Mouse (Mus musculus) right cerebral cortex, postnatal 25 days (tissue): ENCODE results near the gene Ccnl2.

Experiments used
- DNase-seq: peaks from one replicate; pipeline ENCODE4 v3.0.0; 2022

Ccnl2 gene

DNA sequence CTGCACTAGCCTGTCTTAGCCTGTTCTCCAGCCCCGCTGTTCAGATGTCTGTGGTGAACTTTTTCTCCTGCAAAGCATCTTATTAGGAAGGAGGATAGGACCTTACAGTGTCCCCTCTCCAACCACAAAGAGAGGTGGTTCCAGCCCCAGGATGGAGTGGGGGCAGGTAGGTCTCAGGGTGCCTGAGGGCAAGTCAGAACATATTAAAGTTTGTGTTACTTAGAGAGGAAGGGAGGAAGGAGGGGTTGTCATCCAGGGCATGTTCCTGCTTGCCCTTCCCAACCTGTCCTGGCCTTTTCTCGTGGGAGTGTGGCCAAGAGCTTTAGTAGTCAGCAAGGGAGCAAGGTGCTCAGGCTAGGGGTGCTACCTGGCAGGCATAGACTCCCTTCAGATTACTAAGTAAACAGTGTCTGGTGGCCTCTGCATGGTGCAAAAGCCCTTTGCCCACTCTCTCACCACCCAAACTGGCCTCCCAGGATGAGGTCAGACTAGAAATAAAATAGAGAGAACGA lies 21.6 kb upstream of the Ccnl2 start:
- DNase-seq = no peak

DNA sequence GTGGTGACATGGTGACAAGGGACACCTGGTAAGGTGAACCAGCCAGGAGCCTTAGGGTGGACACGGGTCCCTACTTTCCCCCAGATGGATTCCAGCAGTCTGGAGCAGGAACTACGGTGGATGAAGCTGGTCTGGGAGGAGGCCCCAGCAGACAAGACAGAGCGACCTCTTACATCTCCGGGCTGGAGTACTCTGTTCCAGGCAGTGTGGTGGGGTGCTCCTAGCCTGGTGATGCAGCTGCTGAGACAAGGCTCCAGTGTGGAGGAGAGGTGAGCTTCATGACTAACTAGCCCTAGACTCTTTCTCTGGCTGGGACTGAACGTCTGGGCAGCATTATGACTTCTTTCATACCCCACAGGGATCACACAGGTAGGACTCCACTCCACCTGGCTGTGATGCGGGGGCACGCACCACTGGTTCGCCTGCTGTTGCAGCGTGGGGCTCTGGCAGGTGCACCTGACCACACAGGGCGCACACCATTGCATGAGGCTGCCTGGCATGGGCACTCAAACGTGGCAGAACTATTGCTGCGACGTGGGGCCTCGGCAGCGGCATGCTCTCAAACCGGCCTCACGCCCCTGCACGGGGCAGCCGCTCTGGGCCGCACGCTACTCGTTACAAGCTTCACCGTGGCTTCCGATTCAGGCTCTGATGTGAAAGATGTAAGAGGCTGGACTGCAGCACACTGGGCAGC lies 20.9 kb upstream of the Ccnl2 start:
- DNase-seq = no peak

DNA sequence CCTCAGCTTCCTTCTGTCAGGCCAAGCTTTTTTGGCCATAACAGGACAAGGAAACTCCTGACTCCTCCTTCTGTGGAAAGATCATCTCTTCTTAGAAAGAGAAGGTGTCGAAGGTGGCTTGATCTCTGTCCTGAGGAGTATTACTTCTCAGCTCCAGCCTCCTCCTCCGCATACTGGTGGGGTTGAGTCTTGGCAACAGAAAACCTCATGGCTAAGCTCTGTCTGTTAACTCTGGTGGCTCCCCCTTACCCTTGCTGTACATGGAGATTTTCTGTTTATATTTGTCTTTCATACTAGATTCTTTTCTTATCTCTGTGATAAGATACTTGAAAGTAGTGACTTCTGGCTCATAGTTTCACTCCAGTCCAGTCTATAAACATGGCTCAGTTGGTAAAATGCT lies 18.6 kb upstream of the Ccnl2 start:
- no peak for DNase-seq

DNA sequence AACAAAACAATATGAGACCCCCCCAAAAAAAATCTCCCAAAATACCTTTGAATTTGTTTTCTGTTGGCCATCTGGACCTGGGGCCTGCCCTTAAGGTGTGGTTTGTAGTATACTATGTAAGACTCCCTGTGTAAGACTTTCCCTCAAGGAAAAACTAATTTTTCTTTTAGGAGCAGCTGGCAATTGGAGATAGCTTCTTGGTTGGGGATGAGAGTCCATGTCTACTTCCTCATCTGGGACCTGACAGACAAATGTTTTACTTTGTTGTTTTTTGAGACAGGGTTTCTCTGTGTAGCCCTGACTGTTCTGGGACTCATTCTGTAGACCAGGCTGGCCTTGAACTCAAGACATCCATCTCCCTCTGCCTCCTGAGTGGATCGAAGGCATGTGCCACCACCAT lies 10.2 kb upstream of the Ccnl2 start:
- DNase-seq = no peak

DNA sequence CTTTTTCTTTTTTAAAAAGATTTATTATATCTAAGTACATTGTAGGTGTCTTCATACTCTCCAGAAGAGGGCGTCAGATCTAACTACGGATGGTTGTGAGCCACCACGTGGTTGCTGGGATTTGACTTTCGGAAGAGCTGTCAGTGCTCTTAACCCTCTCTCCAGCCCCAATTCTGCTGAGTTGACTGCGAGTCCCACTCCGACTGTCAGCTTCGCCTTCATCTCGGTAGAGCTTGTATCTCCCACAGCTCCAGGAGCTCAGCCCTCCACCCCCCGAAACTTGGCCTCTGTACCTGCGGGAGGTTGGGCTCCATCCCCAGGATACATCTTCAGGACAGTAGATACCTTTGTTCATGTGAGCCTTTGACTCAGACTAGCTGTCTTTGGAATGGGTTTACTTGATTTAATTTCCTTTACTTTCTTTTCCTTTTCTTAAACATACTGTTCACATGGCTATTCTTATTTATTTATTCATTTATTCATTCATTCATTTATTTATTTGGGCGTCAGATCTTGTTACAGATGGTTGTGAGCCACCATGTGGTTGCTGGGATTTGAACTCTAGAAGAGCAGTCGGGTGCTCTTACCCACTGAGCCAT lies 9.4 kb upstream of the Ccnl2 start, which contains the start of gene Mrpl20:
Gene Mrpl20, plus strand, starts transcription at position 138 of the 599 bp plus-strand sequence.
- DNase-seq = no peak

DNA sequence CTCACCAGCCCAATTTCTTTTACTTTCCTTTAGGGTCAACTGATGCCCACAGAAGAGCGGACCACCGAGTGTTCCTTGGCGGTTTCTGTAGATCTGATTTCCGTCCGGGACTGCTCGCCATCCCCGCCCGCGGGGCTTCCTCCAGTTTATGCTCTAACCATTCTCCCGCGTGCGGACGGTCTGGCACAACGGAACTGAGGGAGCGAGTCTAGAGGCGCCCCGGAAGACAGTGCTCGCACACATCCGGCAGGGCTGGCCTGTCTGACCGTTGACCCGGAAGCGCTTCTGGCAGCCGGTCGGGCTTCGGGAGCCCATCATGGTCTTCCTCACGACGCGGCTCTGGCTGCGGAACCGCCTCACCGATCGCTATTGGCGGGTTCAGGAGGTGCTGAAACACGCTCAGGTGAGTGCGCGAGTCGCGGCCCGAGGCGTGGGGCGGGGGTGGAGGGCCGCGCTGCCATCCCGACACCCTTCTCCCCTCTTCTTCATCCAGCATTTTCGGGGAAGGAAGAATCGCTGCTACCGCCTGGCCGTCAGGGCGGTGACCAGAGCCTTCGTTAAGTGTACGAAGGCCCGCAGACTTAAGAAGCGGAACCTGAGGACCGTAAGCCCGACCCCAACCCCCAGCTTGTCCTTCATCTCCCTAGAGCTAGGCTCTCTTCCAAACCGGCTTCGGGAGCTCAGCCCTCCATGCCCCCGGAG lies 8.8 kb upstream of the Ccnl2 start:
- peak; percentile 94 for DNase-seq

DNA sequence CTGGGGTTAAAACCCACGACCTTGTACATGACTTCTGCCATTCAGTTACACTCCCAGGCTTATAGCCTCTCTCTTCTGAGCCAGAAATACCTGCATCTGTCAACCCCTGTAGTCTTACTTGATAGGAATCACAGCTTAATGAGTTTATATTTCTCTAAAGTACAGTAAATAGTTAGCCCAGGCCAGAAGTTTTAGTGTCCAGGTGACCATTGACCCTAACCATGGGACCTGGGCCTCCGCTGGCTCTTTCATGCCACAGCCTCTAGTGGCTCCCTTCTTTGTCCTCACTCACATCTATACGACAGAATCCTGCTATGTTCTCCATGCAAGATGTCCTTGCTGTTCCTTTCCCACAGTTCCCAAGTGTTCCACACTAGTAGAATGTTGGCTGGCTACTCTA lies 4.4 kb upstream of the Ccnl2 start:
- no peak for DNase-seq

DNA sequence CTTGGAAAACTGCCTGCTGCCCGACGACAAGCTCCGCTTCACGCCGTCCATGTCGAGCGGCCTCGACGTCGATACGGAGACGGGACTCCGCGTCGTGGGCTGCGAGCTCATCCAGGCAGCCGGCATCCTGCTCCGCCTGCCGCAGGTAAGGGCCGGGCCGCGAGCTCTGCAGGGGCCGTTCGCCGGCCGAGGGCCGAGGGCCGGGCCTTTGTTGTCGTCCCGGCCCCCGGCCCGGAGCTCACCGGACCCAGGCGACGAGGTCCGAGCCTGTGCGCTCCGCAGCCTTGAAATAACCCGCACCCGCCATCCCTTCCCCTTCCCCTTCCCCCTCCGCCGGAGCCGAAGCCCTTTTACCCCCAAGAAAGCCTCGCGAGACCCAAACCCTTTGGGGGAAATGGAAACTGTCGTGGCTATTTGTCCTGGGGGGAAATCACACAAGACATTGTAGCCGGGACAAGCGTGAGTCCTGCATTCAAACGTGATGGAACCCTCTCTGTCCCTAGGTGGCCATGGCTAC lies 434 bp downstream of the Ccnl2 start:
- no peak for DNase-seq

DNA sequence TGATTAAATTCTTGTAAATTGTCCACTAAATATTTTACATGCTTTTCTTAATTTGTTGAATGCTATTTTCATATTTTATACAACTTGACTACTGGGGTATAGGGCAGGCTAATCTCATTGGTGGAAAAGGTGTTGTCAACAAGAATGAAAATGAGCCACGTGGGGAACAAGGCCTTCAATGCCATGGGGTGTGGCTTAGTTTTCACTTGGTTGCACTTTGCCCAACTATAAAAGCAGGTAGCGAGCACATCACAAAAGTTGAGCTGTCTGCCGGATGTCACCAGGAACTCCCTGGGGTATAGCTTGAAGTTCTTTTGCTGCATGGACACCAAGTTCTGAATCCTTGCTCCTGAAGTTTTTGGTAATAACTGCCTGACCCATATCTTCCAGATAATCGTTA lies 5.2 kb downstream of the Ccnl2 start:
- DNase-seq = no peak

DNA sequence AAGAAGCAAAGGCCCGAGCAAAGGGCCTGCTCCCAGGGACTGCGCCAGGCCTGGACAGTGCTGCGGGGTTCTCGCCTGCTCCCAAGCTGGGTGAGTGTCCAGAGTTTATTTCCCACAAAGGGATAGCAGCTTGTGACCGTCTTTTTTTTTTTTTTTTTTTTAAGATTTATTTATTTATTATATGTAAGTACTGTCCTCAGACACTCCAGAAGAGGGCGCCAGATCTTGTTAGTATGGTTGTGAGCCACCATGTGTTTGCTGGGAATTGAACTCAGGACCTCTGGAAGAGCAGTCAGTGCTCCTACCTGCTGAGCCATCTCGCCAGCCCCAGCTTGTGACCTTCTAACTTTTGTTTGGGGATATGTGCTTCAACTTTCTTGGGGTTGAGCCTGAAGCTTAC lies 8.7 kb downstream of the Ccnl2 start:
- no peak for DNase-seq

DNA sequence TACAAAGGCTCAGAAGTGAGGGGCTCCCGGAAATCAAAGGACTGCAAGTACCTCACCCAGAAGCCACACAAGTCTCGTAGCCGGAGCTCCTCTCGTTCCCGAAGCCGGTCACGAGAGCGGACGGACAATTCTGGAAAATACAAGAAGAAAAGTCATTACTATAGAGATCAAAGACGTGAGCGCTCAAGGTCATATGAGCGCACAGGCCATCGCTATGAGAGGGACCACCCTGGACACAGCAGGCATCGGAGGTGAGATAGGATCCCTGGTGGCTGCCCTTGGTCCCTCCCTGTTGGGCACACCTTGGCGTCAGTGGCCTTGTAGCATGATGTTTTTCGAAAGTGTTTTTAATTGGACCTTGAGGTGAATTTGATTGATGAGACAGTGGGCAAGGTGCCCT lies 11.2 kb downstream of the Ccnl2 start:
- no peak for DNase-seq

DNA sequence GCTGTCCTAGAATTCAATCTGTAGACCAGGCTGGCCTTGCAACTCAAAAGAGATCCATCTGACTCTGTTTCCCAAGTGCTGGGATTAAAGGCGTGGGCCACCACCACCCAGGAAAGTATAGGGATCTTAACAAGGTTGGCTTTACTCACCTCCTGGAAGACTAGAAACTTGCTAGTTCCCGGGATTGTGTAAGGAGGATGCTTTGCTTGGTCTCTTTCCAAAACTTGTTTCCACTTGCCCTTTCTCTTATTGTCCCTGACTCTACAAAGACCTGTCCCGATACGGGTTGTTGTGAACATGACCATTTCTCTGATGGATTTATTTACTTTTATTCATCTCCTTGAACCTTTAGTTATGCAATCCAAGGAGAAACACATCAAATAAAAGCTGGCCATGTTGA lies 17.6 kb downstream of the Ccnl2 start:
- no peak for DNase-seq

DNA sequence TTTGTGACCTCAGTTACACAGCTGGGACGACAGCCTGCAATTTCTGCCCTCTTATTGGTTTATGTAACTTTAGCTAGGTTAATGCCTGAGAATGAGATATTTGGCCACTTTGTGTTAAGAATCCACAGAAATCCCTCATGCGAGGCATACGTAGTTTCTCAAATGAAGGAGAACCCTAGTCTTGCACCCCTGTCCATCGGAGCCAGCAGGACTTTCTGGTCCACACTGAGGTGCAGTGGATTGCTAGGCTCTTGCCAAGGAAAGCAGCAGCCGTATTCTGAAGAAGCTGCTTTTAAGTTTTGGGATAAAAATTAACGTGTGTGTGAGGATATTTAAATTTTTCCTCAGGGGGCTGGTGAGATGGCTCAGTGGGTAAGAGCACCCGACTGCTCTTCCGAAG lies 18.3 kb downstream of the Ccnl2 start:
- DNase-seq = no peak

DNA sequence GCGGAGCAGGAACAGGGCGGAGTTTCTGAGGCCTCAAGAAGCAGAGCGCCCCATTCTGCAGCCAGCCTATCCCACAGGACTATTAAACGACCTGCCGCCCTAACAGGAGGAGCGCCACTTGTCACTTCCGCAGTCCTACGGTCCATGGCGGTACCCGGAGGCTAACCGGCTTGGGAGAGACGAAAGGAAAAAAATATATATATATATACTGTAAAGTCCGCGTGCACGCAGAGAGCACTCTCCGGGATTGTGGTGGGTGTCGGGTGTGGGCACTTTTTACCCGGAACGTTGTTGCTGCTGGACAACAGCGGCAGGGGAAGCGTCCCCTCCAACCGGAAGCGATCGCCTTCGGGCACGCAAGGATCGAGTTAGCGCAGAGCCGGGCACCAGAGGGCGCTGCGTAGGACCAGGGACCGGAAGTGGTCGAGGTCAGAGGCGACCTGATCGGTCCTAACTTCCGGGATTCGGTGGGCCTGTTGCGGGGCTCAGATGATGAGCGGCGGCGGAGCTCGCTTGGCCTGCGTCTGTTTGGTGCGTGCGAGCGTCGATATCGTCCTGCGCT lies 19.0 kb downstream of the Ccnl2 start, which contains the start of gene Aurkaip1:
Gene Aurkaip1, plus strand, starts transcription at position 68 of the 562 bp plus-strand sequence.
- DNase-seq = peak; percentile 95

DNA sequence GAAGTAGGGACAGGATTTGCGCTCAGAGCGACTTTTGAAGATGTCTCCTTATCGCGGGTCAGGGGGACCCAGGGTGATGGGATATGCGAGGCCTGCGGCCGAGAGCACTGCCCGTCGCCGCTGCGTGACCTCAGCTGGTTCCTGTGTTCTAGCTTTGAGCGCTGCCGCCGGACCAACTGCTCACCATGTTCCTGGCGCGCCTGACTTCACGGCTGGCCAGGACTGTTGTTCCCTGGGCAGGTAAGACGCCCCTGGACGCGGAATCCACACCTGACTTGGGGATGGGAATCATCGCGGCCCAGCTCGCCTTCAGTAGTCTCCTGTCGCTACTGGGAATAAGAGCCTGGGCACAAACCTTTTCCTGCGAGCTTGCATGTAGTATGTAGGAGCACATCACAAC lies 19.5 kb downstream of the Ccnl2 start:
- no peak for DNase-seq

DNA sequence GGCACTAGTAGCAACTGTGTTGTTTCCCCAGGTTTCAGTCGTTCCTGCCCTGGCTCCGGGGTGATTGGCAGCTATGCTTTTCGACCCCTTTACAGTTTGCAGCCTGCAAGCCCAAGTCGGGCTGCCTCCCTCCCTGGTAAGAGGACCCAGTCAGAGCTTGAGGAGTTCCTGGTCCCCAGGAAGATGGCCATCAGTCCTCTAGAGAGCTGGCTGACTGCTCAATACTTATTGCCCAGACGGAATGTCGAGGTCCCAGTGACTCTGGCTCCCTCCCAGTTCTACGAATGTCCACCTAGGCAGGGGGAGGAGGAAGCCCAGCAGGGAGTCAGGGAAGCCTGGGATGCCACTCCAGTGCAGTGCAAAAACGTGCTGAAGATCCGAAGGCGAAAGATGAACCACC lies 20.0 kb downstream of the Ccnl2 start:
- no peak for DNase-seq

DNA sequence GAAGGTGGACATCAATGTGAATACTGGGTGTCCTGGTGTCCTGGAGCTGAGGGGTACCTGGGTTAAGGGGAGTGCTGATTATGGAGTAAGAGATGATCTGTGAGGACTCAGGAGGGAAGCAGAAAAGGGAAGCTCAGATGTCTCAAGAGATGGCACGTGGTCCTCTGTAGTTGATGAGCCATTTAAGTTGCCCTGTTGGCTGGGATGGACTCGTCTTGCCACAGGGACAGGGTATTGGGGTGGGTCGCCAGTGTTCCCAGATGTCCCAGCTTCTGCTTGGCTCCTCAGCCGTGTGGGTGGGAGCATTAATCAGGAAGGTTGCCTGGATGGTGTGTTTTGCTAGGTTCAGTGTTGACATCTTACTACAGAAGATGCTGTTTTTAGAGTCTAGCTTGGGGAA lies 20.9 kb downstream of the Ccnl2 start:
- DNase-seq = no peak

DNA sequence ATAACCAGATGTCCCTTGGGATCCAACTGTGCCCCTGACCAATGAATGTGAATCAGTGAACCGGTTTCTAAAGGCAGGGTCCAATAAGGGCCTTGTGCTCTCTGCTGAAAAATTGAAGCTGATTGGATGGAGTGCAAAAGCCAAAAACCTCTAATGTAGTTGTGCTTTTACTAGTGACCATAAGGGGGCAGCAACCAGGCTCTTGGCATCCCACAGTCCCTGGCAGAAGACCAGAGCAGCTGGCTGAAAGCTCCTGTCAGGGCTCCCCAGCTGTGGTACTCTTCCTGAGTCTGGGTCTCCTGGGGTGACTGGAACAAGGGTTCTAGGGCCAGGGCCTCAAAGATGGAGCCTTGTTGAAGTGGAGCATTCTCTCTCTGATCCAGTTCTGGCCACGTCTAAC lies 21.5 kb downstream of the Ccnl2 start:
- DNase-seq = peak; percentile 67

DNA sequence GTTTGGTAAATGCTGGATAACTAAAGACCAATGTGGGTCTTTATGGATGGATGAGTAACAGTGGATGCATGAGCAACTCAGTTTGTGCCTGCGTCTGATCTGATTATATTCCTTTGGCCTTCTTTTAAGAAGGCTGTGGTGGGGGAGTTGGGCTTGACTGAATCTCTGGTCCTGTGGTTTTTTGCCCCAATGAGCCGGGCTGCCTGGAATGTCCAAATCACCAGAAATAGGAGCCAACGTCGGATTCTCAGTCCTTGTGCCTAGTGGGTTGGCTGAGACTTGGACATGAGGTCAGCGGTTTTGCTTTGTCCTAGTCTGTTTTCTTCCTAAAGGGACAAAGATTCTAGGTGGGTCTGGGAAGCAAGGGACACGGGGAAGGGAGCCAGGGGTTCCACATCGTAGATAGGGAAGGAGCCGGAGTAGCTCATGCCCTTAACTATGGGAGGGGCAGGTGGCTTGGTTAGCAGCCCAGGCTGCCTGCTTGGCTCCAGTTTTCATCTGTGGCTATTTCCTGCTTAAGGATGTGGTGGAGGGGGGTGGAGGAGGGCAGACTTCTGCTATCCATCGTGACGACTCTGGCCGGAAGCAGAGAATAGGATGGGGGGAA lies 25.2 kb downstream of the Ccnl2 start:
- DNase-seq = no peak

DNA sequence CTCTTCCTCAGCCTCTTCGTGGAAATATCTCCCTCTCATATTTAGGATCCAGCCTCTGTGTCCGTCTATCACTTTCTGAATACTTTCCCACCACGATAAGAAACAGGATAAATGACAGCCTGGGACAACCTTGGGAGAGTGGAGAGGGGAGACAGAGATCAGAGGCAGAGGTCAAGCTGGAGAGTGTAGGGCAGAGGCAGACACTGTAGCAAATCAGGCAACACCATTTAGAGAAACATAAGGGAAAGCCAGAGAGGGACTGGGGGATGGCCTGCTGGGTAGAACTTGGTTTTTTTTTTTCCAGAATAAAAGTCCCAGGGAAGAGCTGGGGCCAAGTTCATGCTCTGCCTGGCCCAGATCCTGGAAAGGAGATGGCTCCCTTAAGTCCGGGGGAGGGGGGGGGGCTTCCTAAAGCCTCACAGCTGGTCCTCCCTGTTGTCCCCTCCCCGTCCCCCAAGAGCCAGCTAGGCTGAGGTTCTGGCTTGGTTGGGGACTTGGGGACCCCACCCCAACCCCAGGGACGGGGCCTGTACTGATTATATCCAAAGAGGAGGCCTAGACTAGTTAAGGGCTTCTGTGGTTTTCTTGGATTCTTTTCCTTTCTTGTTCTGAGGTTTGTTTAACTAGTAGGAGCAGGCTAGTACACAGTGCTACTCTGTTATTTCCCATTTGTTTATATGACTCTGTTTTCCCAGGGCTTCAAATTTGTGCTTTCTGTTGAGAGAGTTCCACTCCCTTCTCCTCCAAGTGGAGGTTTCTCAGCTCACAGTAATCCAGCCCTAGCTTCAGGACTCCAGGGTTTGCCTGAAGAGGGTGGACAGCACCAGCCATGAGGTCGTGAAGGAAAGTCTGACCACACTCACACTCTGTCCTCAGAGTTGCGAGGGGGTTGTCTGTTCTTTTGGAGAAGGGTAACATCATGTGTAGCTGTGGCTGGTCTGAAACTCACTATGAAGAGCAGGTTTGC lies 26.2 kb downstream of the Ccnl2 start:
- no peak for DNase-seq

DNA sequence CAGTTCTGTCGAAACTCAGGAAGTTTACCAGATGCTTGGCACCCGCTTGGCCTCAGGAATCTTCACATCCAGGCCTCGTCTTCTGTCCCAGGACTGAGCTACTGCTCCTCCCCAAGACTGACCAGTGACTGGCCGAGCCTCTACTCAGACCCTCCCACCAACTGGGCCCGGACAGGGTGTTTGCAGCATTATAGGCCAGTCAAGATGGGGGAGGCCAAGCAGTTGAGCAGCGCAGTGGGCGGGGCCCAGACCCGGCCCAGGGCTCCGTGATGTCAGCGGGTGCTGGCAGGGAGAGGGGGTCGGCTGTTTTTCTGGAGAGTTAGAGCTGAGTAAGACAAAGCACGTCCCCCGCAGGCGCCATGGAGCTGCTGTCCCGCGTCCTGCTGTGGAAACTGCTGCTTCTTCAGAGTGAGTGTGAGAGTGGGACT lies 27.2 kb downstream of the Ccnl2 start, which contains the start of gene Mxra8:
Gene Mxra8, plus strand, starts transcription at position 198 of the 428 bp plus-strand sequence.
- DNase-seq = no peak
